Mouse (Mus musculus) megakaryocyte, embryonic 14.5 days (primary cell): ENCODE data around the gene Tmem178b.

Experiments
- FLI1 ChIP-seq: IDR thresholded peaks from 2 replicates; pipeline ENCODE4 v1.6.1; 2012; ENCODE audit warnings: low read length, inconsistent platforms, mixed read lengths
- GATA1 ChIP-seq: IDR thresholded peaks from 3 replicates; pipeline ENCODE4 v1.6.1; 2012; ENCODE audit warnings: mixed read lengths, low read length, inconsistent platforms, borderline replicate concordance

GRCm38 (mm10) chr6:40063899-40064298 lies 190.8 kb downstream of the Tmem178b start:
- no peak for TF ChIP-seq GATA1
- TF ChIP-seq FLI1: no peak
